In the genomic region with DNA sequence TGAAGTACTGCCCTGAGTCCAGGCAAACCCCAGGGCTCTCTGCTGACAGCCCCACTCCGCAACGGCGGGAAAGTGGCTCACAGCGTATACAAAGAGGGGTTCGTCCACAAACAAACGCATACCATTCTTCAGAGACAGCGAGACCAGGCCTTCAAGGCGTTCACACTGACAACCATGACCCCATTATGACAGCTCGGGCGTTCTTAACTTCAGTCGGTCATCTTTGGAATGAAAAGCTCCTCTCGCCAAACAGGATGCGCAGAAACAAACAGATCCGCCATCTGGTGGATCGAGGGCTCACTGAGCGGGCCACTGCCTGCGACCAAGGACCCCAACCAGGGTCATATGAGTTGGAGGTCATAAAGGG, we compare ENCODE assay signal across 8 mouse cellular contexts. TPM values are rescaled to one million over a fixed set of nuclear protein-coding genes. Genes with fewer than 3 reads are reported as not detected.
DNase-seq lines count a peak whose midpoint lies in the region; ATAC-seq and TF ChIP-seq lines count a peak whose summit lies in the region.

No protein-coding gene starts in this region.

- peaks cover 15% of the 10 kb centered on the region for H3K4me1 ChIP-seq in forebrain, embryonic 12.5 days
- no peaks in the 10 kb centered on the region; the same call in 1 of the 2 replicates for H3K4me1 ChIP-seq in limb, embryonic 12.5 days (replicated peaks)
- peaks cover 13% of the 10 kb centered on the region for H3K4me1 ChIP-seq in midbrain, embryonic 12.5 days

- no peaks in the 10 kb centered on the region for H3K36me3 ChIP-seq in forebrain, embryonic 12.5 days (replicated peaks)
- no peaks in the 10 kb centered on the region for H3K36me3 ChIP-seq in limb, embryonic 12.5 days
- H3K36me3 ChIP-seq in midbrain, embryonic 12.5 days, result no peaks in the 10 kb centered on the region

- peak overlapping the region; percentile 84 for H3K4me3 ChIP-seq in gastrocnemius, adult 2 months
- H3K4me3 ChIP-seq in forebrain, embryonic 12.5 days (replicated peaks), result peak overlapping the region; percentile 96
- peak overlapping the region; percentile 93 for H3K4me3 ChIP-seq in limb, embryonic 12.5 days (replicated peaks)
- peak overlapping the region; percentile 94 for H3K4me3 ChIP-seq in midbrain, embryonic 12.5 days

- intact Hi-C loops in gastrocnemius, adult 2 months (cut with DNase I), result no loop called here

- TF ChIP-seq CTCF in gastrocnemius, adult 2 months (IDR thresholded peaks at IDR 0.05), result no peak

- peak overlapping the region; percentile 86 for H3K9ac ChIP-seq in forebrain, embryonic 12.5 days
- peak overlapping the region; percentile 76 for H3K9ac ChIP-seq in limb, embryonic 12.5 days (replicated peaks)
- H3K9ac ChIP-seq in midbrain, embryonic 12.5 days (replicated peaks), result peak overlapping the region; percentile 81

- peak; percentile 21; the same call in 1 of the 2 replicates for ATAC-seq in forebrain, embryonic 12.5 days (ENCODE audit: low FRiP score)
- no peak for ATAC-seq in limb, embryonic 12.5 days (ENCODE audit: insufficient number of reproducible peaks, insufficient read depth, low FRiP score, low TSS enrichment, low read depth)
- ATAC-seq in midbrain, embryonic 12.5 days (ENCODE audit: low FRiP score, low read depth), result peak; percentile 35

- under 1% methylated on average over 17 of the region's 17 CpGs for WGBS in forebrain, embryonic 12.5 days
- WGBS in limb, embryonic 12.5 days, result under 1% methylated on average over 17 of the region's 17 CpGs
- under 1% methylated on average over 17 of the region's 17 CpGs for WGBS in midbrain, embryonic 12.5 days

- DNase-seq in gastrocnemius, adult 2 months, result no peak
- DNase-seq in gastrocnemius, postnatal 4 days (ENCODE audit: low spot score in 2 of 2), result no peak
- peak; percentile 38 for DNase-seq in Muller cell, postnatal 12 days (ENCODE audit: inconsistent ontology term)
- DNase-seq in thymus, postnatal 14 days, result no peak
- no peak for DNase-seq in urinary bladder, postnatal 36 days (ENCODE audit: low spot score in 2 of 2)

- H3K27me3 ChIP-seq in forebrain, embryonic 12.5 days, result peaks cover 30% of the 10 kb centered on the region
- H3K27me3 ChIP-seq in limb, embryonic 12.5 days, result peaks cover 34% of the 10 kb centered on the region
- peaks cover 32% of the 10 kb centered on the region for H3K27me3 ChIP-seq in midbrain, embryonic 12.5 days

- peak overlapping the region; percentile 81 for H3K27ac ChIP-seq in gastrocnemius, adult 2 months
- H3K27ac ChIP-seq in forebrain, embryonic 12.5 days, result 0 out of 2 replicates have a peak overlapping the region, but pooled peaks have one; percentile 79
- H3K27ac ChIP-seq in limb, embryonic 12.5 days, result no peak overlapping the region
- peak overlapping the region; percentile 81 for H3K27ac ChIP-seq in midbrain, embryonic 12.5 days (replicated peaks)

- peak overlapping the region; percentile 89 for H3K4me2 ChIP-seq in forebrain, embryonic 12.5 days
- H3K4me2 ChIP-seq in limb, embryonic 12.5 days, result peak overlapping the region; percentile 91
- peak overlapping the region; percentile 86 for H3K4me2 ChIP-seq in midbrain, embryonic 12.5 days (replicated peaks)

- no peaks in the 10 kb centered on the region for H3K9me3 ChIP-seq in forebrain, embryonic 12.5 days
- no peaks in the 10 kb centered on the region for H3K9me3 ChIP-seq in limb, embryonic 12.5 days
- H3K9me3 ChIP-seq in midbrain, embryonic 12.5 days, result no peaks in the 10 kb centered on the region

RNA-seq across cellular contexts. Expression of a gene that starts 1.5 kb away (rescaled TPM):
- under 1 TPM; 0.42 to 0.46 TPM for total RNA-seq in gastrocnemius, adult 2 months (2021)
- 1 to 10 TPM; 3.5 to 4.9 TPM for total RNA-seq in gastrocnemius, postnatal 4 days (2021)
- polyA plus RNA-seq in forebrain, embryonic 12.5 days (2016; fragmentation: Nextera tagmentation; extraction: Ambion mirVana), result 11.7 and 12.3 TPM in 2 replicates
- 7.4 and 8.4 TPM in 2 replicates for polyA plus RNA-seq in limb, embryonic 12.5 days (2016; fragmentation: Nextera tagmentation; extraction: Ambion mirVana)
- polyA plus RNA-seq in midbrain, embryonic 12.5 days (2016; fragmentation: Nextera tagmentation; extraction: Ambion mirVana), result 9.3 and 11.0 TPM in 2 replicates

RNA-seq across cellular contexts. Expression of a gene that starts 36.0 kb away (rescaled TPM):
- total RNA-seq in gastrocnemius, adult 2 months (2021), result over 10,000 TPM; 45,578 to 47,175 TPM
- total RNA-seq in gastrocnemius, postnatal 4 days (2021), result over 10,000 TPM; 33,708 to 36,184 TPM
- polyA plus RNA-seq in forebrain, embryonic 12.5 days (2016; fragmentation: Nextera tagmentation; extraction: Ambion mirVana), result 0.94 and 2.4 TPM in 2 replicates
- polyA plus RNA-seq in limb, embryonic 12.5 days (2016; fragmentation: Nextera tagmentation; extraction: Ambion mirVana), result 102 and 120 TPM in 2 replicates
- polyA plus RNA-seq in midbrain, embryonic 12.5 days (2016; fragmentation: Nextera tagmentation; extraction: Ambion mirVana), result 0.88 and 1.2 TPM in 2 replicates

RNA-seq across cellular contexts. Expression of a gene that starts 52.8 kb away (rescaled TPM):
- 10 to 100 TPM; 12.0 to 12.4 TPM for total RNA-seq in gastrocnemius, adult 2 months (2021)
- 10 to 100 TPM; 14.2 to 14.3 TPM for total RNA-seq in gastrocnemius, postnatal 4 days (2021)
- polyA plus RNA-seq in forebrain, embryonic 12.5 days (2016; fragmentation: Nextera tagmentation; extraction: Ambion mirVana), result 61.4 and 63.9 TPM in 2 replicates
- 52.4 and 56.3 TPM in 2 replicates for polyA plus RNA-seq in limb, embryonic 12.5 days (2016; fragmentation: Nextera tagmentation; extraction: Ambion mirVana)
- polyA plus RNA-seq in midbrain, embryonic 12.5 days (2016; fragmentation: Nextera tagmentation; extraction: Ambion mirVana), result 55.3 and 57.8 TPM in 2 replicates

Comparison
In these comparisons a context has a peak if more than half of its experiments do, and no peak if none do; other contexts are left out.
1. RNA of a gene that starts 36.0 kb away (polyA plus RNA-seq): 102 to 120 TPM in limb, embryonic 12.5 days; 0.94 to 2.4 TPM in forebrain, embryonic 12.5 days and 0.88 to 1.2 TPM in midbrain, embryonic 12.5 days; every median in the first group is over 10 times any median in the second.
2. Peak in every context shown above with its lines, with median percentiles within 50 percentile points of each other: H3K4me3 ChIP-seq, H3K4me2 ChIP-seq and H3K9ac ChIP-seq.